Mouse (Mus musculus) forelimb bud, embryonic 11.5 days (tissue): ENCODE data around the gene Polh.

Experiments
- DNase-seq: peaks from one replicate; pipeline ENCODE4 v3.0.0-alpha.2; 2012; ENCODE audit warnings: low read depth, low spot score

Polh gene

GRCm38 (mm10) chr17:46202421-46203071 lies at the start of gene Polh, which contains the start of gene Xpo5:
Polh (minus strand) TSS chr17:46202645.
Xpo5 (plus strand) TSS chr17:46202782.
- DNase-seq: peak; percentile 98

GRCm38 (mm10) chr17:46251174-46251573 lies 48.7 kb upstream of the Polh start:
- no peak for DNase-seq

- DNase-seq: no peak
Observed at GRCm38 (mm10) chr17:46248189-46248522, 45.7 kb upstream of the Polh start.

- DNase-seq: peak; percentile 95
Observed at GRCm38 (mm10) chr17:46247512-46248188, 45.2 kb upstream of the Polh start, which contains the start of the genes Polr1c and Yipf3. Polr1c (minus strand) TSS chr17:46248054. Yipf3 (plus strand) TSS chr17:46248080.

- DNase-seq: no peak
Observed at GRCm38 (mm10) chr17:46244579-46244978, 42.1 kb upstream of the Polh start.

GRCm38 (mm10) chr17:46243624-46244023 lies 41.2 kb upstream of the Polh start:
- no peak for DNase-seq

- DNase-seq: no peak
Observed at GRCm38 (mm10) chr17:46242993-46243392, 40.5 kb upstream of the Polh start.

GRCm38 (mm10) chr17:46242274-46242673 lies 39.8 kb upstream of the Polh start:
- no peak for DNase-seq

GRCm38 (mm10) chr17:46241471-46241870 lies 39.0 kb upstream of the Polh start:
- DNase-seq: no peak

- no peak for DNase-seq
Observed at GRCm38 (mm10) chr17:46239516-46240114, 37.2 kb upstream of the Polh start.

- no peak for DNase-seq
Observed at GRCm38 (mm10) chr17:46237480-46237879, 35.0 kb upstream of the Polh start.

GRCm38 (mm10) chr17:46237079-46237478 lies 34.6 kb upstream of the Polh start:
- no peak for DNase-seq

GRCm38 (mm10) chr17:46236067-46236466 lies 33.6 kb upstream of the Polh start:
- DNase-seq: no peak

GRCm38 (mm10) chr17:46227576-46227975 lies 25.1 kb upstream of the Polh start:
- no peak for DNase-seq

GRCm38 (mm10) chr17:46221601-46222000 lies 19.2 kb upstream of the Polh start:
- no peak for DNase-seq

- no peak for DNase-seq
Observed at GRCm38 (mm10) chr17:46210550-46210949, 8.1 kb upstream of the Polh start.

- DNase-seq: no peak
Observed at GRCm38 (mm10) chr17:46206676-46207075, 4.2 kb upstream of the Polh start.

- DNase-seq: no peak
Observed at GRCm38 (mm10) chr17:46203078-46203477, 633 bp upstream of the Polh start.

- DNase-seq: no peak
Observed at GRCm38 (mm10) chr17:46201151-46201550, 1.3 kb downstream of the Polh start.

GRCm38 (mm10) chr17:46188829-46189228 lies 13.6 kb downstream of the Polh start:
- no peak for DNase-seq

- no peak for DNase-seq
Observed at GRCm38 (mm10) chr17:46182273-46182672, 20.2 kb downstream of the Polh start.

GRCm38 (mm10) chr17:46170538-46170937 lies 31.9 kb downstream of the Polh start:
- peak; percentile 42 for DNase-seq

- no peak for DNase-seq
Observed at GRCm38 (mm10) chr17:46168768-46169167, 33.7 kb downstream of the Polh start.
